Mouse (Mus musculus) myocyte (in vitro differentiated cells): ENCODE measurements around the gene Arap2.

Source experiments
- CEBPB ChIP-seq: IDR thresholded peaks from 2 replicates; pipeline ENCODE4 v1.6.1; 2011; ENCODE audit warnings: mild to moderate bottlenecking, moderate library complexity; ENCODE audit not compliant: poor library complexity, insufficient read depth, severe bottlenecking
- POLR2A ChIP-seq: IDR thresholded peaks from one replicate; pipeline ENCODE4 v1.6.1; 2011; ENCODE audit warnings: low read depth, mild to moderate bottlenecking, control low read depth, moderate library complexity; ENCODE audit not compliant: insufficient read length

DNA sequence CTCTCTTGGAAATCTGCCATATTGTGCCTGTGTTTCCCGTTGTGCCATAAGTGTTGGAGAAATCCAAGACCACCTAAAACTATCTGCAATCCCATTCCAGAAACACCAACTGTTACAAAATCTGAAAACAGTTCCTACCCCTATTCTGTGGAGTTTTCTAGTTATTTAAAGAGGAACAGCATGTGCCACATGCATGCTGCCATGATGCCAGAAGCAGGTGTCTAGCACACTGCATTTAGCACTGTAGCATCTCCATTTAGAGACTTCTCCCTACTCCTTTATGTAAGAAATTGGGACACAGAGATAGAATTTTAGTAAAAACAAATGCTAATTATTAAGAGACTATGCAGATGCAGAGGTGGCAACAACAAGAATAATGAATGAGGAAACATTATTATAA lies 102.8 kb downstream of the Arap2 start:
- TF ChIP-seq POLR2A, result no peak
- no peak for TF ChIP-seq CEBPB
